Mouse (Mus musculus) heart, postnatal 0 days (tissue): ENCODE measurements around the gene Nub1.

Source experiments
- CTCF ChIP-seq: IDR thresholded peaks from 2 replicates; pipeline ENCODE4 v1.5.1; 2016; ENCODE audit warnings: antibody characterized with exemption, control low read depth, low read depth
- EP300 ChIP-seq: IDR thresholded peaks from 2 replicates; pipeline ENCODE4 v1.6.1; 2016; ENCODE audit warnings: antibody characterized with exemption, low read depth

DNA sequence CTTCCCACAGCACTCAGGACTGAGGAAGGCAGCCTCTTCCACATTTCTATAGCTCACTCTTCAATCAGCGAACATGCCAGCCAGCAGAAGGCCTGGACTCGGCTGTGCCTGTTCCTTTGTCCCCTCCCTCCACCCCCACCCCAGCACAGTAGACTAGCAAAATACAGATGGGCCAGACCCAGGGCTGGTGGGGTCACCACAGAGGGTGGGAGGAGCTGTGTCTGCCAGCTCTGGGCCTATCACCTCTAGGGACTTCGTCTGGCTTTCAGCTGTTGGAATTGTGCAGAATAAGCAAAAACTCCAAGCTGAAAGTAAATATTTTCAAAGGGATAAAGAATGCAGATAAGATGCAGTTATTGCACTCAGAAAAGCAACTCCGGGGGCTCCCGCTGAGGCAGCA, 39.5 kb downstream of the Nub1 start:
- TF ChIP-seq CTCF (no peak), EP300 (no peak)
